In genomic region chr2:166608509-166608908, GRCm38 (mm10) we compare ENCODE assay signal across 12 mouse cellular contexts.
DNase-seq lines count a peak whose midpoint lies in the region; ATAC-seq and TF ChIP-seq lines count a peak whose summit lies in the region.
"Had no signal": no experiment of that assay in that cellular context is flagged by ENCODE, and none has a peak within 500 bp of the region (broad histone marks: within the 10 kb centered on the region; RNA-seq: fewer than 3 reads in every experiment).

No protein-coding gene starts in this region.

- H3K9me3 ChIP-seq in limb, embryonic 12.5 days, result no peaks in the 10 kb centered on the region
- H3K9me3 ChIP-seq: forebrain, embryonic 15.5 days; hindbrain, embryonic 15.5 days had no signal

- DNase-seq in adrenal gland, postnatal 10 days, result peak; percentile 38
- no peak for DNase-seq in adrenal gland, adult 8-10 months
- peak; percentile 28 for DNase-seq in kidney, adult 2 months
- no peak for DNase-seq in kidney, adult 8-10 months
- DNase-seq in gastrocnemius, adult 18-20 months (ENCODE audit: low spot score), result peak; percentile 69
- DNase-seq in thymus, adult 2 months, result no peak
- DNase-seq in layer of hippocampus, adult 18-20 months (ENCODE audit: low spot score in 2 of 2), result no peak
- DNase-seq: cerebellum, adult 11 months; lung, postnatal 14 days had no signal

- WGBS in kidney, adult 2 months, result 48% methylated on average over 8 of the region's 8 CpGs
- 18% methylated on average over 8 of the region's 8 CpGs for WGBS in limb, embryonic 12.5 days
- 92% methylated on average over 8 of the region's 8 CpGs for WGBS in thymus, adult 2 months

- TF ChIP-seq POLR2A in kidney, adult 2 months (IDR thresholded peaks at IDR 0.05; ENCODE audit: low read depth, low read length), result no peak
- TF ChIP-seq POLR2A in thymus, adult 2 months (IDR thresholded peaks at IDR 0.05; ENCODE audit: control insufficient read depth, extremely low read depth, insufficient read depth, low read length, poor library complexity), result no peak

- TF ChIP-seq CTCF in kidney, adult 2 months (conservative IDR thresholded peaks at IDR 0.05; ENCODE audit: insufficient read depth, insufficient read length, low read depth, low read length), result no peak
- TF ChIP-seq CTCF in thymus, adult 2 months (IDR thresholded peaks at IDR 0.05; ENCODE audit: borderline replicate concordance, control insufficient read depth, extremely low read depth, insufficient read depth, low read length, poor library complexity), result no peak

- H3K4me1 ChIP-seq in kidney, adult 2 months (ENCODE audit: control insufficient read depth, insufficient read depth, low read length), result no peaks in the 10 kb centered on the region
- H3K4me1 ChIP-seq in limb, embryonic 12.5 days (replicated peaks), result peaks cover 40% of the 10 kb centered on the region
- peaks cover 13% of the 10 kb centered on the region for H3K4me1 ChIP-seq in thymus, adult 2 months (replicated peaks; ENCODE audit: control insufficient read depth, insufficient read depth, low read length)

- no peak overlapping the region for H3K27ac ChIP-seq in kidney, adult 2 months (ENCODE audit: insufficient read depth, low read depth, low read length)
- 0 out of 2 replicates have a peak overlapping the region, but pooled peaks have one; percentile 59 for H3K27ac ChIP-seq in limb, embryonic 12.5 days
- no peak overlapping the region for H3K27ac ChIP-seq in thymus, adult 2 months (ENCODE audit: control insufficient read depth, insufficient read depth, low read length)
- H3K27ac ChIP-seq: forebrain, embryonic 15.5 days; hindbrain, embryonic 15.5 days had no signal

- no peak overlapping the region; the same call in 1 of the 2 replicates for H3K9ac ChIP-seq in limb, embryonic 12.5 days (replicated peaks)
- H3K9ac ChIP-seq: forebrain, embryonic 15.5 days; hindbrain, embryonic 15.5 days had no signal

- H3K27me3 ChIP-seq in kidney, adult 2 months (replicated peaks; ENCODE audit: control insufficient read depth, insufficient read depth, low read length), result no peaks in the 10 kb centered on the region
- H3K27me3 ChIP-seq in limb, embryonic 12.5 days, result peaks cover 2% of the 10 kb centered on the region; the same call in 1 of the 2 replicates
- H3K27me3 ChIP-seq in thymus, adult 2 months (ENCODE audit: control insufficient read depth, insufficient read depth, low read length), result no peaks in the 10 kb centered on the region
- H3K27me3 ChIP-seq: forebrain, embryonic 15.5 days; hindbrain, embryonic 15.5 days had no signal

- H3K4me2 ChIP-seq in limb, embryonic 12.5 days, result no peak overlapping the region
- H3K4me2 ChIP-seq: forebrain, embryonic 15.5 days; hindbrain, embryonic 15.5 days had no signal

- no peak overlapping the region for H3K4me3 ChIP-seq in kidney, adult 2 months (ENCODE audit: insufficient read depth, low read depth, low read length)
- no peak overlapping the region for H3K4me3 ChIP-seq in limb, embryonic 12.5 days (replicated peaks)
- H3K4me3 ChIP-seq in thymus, adult 2 months (ENCODE audit: control insufficient read depth, insufficient read depth, low read length), result no peak overlapping the region
- H3K4me3 ChIP-seq: forebrain, embryonic 15.5 days; hindbrain, embryonic 15.5 days had no signal

- ATAC-seq in limb, embryonic 12.5 days (ENCODE audit: insufficient number of reproducible peaks, insufficient read depth, low FRiP score, low TSS enrichment, low read depth), result no peak
- ATAC-seq: forebrain, embryonic 15.5 days had no signal

- no peaks in the 10 kb centered on the region for H3K36me3 ChIP-seq in kidney, adult 2 months (ENCODE audit: control insufficient read depth, insufficient read depth, low read length)
- H3K36me3 ChIP-seq in limb, embryonic 12.5 days, result peaks cover 16% of the 10 kb centered on the region
- H3K36me3 ChIP-seq in thymus, adult 2 months (ENCODE audit: control insufficient read depth, insufficient read depth, low read length), result peaks cover 37% of the 10 kb centered on the region
- H3K36me3 ChIP-seq: forebrain, embryonic 15.5 days; hindbrain, embryonic 15.5 days had no signal

Comparison
In these comparisons a context has a peak if more than half of its experiments do, and no peak if none do; other contexts are left out.
1. DNase-seq: peak in adrenal gland, postnatal 10 days (single experiment), kidney, adult 2 months (single experiment) and gastrocnemius, adult 18-20 months (single experiment); none in adrenal gland, adult 8-10 months (single experiment), kidney, adult 8-10 months (0 of 2), thymus, adult 2 months (single experiment) and layer of hippocampus, adult 18-20 months (0 of 2).